Mouse (Mus musculus): Measurements from ENCODE around the gene Lrmda.

Gene Lrmda

DNA sequence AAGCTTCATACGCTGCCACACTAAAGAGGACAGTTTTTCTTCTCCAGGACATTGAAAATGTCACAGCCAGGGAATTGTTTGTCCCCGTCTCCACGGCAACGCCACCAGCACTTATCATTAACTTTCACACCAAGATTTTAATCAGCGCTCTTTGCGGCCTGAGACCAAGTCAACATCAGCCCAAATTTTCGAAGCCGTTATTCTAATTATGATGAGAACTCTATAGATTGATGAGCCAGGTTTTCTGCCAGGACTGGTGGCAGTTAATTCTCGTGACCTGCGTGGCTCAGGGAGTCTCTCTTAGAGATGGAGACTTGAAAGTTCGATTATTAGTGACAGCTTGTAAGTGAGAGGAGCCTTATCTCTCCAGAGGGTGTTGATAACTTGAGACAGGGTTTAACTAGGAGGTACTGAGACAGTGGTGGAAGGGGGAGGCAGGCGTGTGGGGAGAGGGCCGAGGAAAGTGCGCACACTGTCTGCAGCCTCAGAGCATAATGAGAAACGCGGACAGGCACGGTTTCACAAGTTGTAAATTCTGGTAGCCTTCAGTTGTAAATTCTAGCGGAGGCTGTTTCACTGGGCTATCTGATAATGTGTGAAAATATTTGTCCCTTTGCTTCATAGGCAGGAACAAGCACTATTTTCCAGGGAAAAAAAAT, 421.0 kb downstream of the Lrmda start:
- no peak for DNase-seq

DNA sequence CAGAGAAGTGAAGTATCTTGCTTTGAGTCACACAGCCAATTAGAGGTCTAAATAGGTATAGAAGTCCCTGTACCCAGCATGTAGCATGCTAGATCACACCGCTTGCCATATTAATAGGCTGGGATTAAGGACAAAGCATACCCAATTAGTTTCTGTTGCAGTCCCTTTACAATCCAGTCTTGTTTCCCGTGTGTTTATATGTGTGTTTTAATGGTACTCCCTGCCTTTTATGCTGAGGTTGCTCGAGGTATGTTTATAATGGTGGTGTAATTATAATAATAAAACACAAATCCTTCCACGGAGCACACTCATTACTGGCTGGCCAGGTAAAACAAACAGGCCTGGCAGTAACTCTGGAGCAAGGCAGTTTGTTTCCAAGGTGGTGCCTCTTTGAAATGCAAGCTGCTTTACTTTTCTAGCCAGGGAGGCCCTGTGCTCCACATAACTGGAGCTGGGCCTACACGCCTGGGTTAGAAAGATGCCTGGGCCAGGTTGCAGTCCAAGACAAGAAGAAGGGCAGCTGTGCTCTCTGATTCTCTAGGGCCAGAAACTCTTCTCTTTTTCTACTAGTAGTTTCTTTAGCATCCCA, 422.4 kb downstream of the Lrmda start:
- no peak for DNase-seq

DNA sequence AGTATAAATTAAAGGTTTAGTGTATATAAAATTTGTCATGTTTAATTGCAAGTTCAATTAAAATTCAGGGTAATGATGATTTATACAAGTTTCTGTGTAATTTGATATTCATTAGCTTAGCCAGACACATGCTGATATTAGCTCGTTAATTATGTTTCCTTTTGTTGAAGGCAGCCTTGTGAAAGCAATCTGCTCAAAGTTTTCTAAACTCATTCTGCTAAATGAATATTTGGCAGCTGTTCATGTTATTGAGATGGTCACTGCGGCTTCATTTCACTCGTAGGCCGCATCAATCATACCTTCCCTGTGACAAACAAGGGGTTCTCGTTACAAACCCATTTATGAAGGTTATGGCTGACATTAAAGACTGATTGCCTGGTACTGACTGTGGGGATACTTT, 423.2 kb downstream of the Lrmda start:
- no peak for DNase-seq

DNA sequence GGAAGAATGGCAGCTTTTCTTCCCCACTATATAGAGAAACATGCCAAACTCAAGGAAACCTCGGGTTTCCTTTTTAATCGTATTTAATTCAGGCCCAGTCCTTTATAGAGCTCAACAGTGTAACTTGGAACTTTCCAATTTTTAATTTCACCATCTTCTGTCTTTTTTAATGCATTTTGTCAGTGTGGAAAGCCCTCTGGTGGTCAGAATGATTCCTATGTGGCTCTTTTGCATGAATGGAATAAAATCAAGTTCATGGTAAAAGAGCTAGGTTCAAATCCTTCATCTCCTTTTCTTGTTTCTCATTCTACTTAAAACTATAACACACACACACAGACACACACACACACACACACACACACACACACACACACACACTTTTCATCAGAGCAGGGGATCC, 425.0 kb downstream of the Lrmda start:
- no peak for DNase-seq

DNA sequence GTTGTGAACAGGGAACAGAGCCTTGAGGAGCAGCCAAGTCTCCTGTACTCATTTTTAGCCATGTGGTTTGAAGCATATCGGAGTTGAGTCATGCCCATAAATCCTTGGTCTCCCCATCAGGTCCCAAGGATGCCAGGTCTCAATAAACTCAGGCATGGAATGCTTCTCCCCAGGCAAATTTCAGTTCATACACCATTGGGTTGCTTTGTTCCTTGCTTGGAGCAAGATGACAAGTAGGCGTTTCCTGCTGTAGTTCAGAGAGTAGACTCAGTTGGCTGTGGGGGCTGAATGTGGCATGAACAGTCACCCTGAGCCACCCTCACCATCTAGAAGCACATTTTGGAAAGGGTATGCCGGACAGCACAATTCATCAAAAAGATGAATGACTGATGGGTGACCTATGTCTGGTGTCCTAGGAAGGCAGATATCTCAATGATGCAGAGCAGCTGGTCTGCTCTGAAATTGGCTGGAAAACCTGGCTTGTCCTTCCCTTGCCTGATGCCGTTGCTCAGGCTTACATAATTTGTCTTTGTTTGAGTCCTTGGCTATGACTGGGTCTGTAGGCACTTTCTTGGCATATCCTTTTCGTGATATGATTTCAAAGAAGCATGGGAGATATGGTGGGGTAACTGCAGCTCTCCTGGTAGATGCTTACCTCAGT, 425.8 kb downstream of the Lrmda start:
- peak; percentile 6 for DNase-seq

DNA sequence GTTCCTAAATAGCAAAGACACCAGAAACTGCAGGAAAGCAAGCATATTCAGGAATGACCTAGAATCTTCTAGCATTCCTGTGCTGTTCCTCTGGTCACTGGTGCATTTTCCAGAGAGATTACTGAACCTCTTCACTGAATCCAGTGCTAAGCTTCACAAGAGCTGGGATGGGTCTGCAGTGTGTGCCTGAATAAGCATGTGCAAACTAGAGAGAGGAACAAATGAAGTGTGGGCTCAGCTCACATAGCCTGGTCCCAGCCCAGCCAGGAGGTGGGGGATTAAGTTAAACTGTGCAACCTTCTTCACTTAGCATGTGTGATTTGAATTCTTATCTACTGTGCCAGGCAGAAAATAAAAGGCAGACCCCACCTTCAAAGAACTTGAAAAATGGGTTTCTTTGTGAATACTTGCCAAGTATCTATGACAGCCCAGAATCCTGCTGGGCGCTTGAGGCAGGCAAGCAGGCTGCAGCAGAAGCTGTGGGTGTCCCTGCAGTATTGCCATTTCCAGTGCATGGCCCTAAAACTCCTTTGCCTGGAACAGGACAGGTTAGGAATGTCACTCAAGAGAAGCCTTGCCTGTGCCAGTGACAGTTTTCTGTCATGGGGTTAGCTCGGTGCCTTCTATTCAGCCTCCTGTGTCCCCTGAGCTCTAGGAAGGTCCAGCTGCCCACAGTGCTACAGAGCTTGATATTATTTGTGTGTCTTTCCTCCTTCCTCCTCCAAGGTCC, 426.5 kb downstream of the Lrmda start:
- no peak for DNase-seq

DNA sequence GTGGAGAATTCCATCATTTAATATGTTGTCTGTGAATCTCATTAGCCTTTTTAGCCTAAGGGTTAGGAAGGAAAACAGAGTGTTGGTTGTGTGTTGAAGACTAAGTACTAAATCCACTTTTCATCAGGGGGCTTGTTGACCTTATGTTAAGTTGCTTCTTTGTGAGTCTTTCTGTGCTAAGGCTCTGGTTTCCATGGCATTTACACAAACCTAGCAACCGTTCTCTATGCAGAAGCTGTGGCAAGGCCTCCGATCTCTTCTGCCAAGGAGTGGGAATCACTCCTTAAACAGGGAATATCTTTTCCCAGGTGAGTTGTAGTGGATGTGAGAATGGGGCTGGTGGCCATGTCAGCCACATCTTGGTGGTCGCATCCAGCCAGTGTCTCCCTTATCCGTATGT, 432.1 kb downstream of the Lrmda start:
- DNase-seq: no peak

DNA sequence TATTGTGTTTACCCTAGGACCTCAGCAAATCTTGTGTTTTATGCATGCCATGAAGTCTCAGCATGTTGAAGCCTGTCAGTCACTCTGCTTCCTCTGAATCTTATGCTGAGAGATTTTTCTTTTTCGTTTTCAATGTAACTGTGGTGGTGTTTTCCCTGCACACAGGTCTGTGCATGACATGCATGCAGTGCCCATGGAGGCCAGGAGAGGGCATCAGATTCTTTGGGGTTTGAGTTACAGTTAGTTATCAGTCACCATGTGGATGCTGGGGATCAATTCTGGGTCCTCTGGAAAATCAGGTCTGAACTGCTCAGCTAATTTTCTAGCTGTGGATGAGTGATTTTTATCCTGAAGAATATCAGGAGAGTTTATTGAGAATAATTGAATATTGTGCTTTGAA, 444.8 kb downstream of the Lrmda start:
- no peak for DNase-seq

DNA sequence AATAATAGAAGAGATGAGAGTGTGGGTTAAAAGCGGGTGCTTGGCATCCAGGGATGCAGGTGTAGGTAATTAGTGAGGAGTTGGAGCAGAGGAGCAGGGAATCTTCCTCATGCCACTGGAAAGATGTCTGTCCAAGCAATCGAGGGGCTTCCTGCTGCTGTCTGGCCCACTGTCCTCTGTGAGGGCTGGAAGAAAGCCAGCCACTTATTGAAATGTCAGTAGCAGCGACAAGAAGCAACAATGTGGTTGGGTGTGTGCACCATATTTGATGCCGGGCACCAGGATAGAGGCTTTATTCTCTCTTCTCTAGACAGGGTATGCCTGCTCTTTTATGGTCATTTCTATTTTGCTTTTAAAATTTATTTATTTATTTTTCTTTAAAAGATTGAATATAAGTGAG, 451.5 kb downstream of the Lrmda start:
- DNase-seq: no peak

DNA sequence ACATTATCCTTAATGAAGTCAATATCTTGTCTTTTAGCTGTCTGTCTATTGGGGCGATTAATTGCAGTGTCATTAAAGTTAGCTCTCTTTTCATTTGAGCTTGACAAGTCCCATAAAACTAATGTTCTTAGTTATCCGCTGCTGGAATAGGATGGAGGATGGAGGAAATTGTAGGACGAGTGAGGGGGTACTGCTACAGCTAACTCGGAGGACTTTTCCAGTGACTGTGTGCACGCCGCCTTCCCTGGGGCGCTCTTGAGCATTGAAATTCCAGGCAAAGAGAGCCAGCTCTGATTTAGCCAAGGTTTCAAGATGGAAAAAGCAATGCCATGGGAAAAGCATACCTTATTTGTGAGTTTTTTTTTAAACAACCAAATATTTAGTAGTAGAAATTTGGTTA, 453.9 kb downstream of the Lrmda start:
- DNase-seq: no peak

DNA sequence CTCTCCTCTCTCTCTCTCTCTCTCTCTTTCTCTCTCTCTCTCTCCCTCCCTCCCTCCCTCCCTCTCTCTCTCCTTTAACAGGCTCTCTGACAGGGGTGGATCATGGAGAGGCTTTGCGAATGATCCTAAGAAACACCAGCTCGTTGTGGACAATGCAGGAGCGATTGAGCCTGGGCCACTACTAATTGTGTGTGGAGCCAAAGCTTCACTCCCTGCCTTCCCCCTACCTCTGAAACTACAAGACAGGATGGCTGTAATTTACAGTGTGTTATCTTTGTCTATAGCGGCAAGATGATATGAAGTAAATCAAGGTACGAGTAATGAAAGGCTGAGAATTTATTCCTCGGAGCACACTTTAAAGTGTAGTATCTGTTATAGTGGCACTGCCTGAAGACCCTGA, 454.5 kb downstream of the Lrmda start:
- DNase-seq: no peak

DNA sequence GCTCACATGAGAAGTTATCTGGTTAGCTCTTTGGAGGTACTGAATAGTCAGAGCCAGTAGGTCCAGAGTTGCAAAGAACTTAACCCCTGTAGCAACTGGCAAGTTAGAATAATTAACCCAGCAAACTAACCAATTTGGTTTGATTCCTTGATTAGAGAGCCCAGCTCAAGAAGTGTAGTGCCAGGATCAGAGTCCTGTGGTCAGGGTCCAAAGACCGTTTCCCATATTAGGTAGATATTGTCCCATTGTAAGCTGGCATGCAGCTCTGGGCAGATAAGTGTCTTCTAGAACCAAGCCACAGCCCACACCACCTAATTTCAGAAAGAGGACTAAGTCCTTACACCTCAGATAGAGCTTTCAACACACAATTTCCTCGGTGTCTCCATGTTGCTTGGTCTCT, 473.8 kb downstream of the Lrmda start:
- DNase-seq: no peak

DNA sequence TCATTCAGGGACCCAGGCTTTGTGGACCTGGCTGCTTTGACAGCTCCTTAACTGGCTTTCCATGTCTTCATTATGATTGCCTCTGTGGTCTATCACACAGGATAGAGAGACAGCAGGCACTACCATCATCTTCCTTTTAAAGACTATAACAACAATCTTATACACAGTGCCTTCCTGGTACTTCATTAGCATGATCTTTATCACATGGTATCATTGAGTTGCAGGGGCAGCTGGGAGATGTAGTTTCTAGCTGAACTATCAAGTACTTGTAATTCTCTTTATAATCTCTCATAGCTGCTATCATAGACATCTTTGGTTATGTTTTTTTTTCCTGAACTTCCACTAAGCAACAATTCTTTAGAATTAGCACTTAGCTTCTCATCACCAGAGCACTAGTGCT, 474.8 kb downstream of the Lrmda start:
- no peak for DNase-seq

DNA sequence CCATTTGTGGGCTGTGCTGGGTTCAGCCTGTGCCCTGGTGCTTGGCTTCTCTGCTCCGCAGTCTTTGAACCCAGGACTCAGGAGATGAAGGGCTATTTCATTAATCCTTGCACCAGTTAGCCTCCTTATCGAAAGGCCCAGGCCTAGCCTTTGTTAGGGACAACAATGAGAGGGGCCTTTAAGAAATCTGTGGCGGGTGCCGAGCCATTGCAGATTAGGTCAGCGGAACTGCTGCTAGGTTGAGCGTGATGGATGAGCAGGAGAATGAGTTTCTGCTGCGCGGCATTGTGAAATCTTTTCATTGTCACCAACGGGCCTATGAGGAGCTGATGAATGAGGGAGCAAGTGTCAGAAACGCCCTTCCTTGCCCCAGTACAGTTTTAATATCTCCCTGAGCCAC, 475.4 kb downstream of the Lrmda start:
- DNase-seq: no peak

DNA sequence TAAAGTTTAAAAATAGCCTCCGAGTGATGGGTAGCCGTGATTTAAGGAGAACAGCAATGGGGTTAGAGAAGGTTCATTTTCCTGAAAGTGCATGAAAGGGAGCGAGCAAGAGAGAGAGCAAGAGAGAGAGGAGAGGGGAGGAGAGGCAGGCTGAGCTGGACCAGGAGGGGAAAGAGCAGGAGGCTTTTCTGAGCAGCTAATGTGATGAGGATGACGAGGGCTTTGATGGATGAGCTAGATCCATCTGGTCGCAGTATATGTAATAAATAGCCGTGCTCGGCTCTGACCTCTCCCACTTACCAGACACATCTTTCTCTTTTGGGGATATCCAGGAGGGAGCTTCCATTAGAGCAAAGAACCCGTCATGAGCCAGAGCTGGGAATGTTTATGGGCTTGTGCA, 475.8 kb downstream of the Lrmda start:
- no peak for DNase-seq

DNA sequence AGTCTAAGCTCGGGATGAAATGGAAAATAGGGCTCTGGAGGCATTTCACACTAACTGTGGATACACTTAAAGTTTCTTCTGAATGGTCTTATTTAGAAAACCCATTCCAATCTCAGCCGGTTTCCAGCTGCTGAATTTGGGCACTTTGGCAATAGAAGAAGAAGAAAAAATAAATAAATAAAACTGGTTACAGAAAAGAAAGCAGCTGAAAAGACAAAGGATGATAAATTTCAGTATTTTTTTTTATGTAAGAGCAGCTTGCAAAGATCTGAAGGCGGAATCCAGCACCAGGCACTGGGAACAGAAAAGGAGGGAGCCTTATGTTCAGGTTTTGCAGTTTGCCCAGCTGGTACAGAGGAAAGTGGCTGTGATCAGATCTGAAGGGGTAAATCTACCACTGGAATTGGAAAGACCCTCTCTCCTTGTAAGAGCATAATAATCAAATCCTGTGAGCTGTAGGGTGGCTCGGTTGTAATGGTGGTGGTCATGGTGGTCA, 478.2 kb downstream of the Lrmda start:
- no peak for DNase-seq

DNA sequence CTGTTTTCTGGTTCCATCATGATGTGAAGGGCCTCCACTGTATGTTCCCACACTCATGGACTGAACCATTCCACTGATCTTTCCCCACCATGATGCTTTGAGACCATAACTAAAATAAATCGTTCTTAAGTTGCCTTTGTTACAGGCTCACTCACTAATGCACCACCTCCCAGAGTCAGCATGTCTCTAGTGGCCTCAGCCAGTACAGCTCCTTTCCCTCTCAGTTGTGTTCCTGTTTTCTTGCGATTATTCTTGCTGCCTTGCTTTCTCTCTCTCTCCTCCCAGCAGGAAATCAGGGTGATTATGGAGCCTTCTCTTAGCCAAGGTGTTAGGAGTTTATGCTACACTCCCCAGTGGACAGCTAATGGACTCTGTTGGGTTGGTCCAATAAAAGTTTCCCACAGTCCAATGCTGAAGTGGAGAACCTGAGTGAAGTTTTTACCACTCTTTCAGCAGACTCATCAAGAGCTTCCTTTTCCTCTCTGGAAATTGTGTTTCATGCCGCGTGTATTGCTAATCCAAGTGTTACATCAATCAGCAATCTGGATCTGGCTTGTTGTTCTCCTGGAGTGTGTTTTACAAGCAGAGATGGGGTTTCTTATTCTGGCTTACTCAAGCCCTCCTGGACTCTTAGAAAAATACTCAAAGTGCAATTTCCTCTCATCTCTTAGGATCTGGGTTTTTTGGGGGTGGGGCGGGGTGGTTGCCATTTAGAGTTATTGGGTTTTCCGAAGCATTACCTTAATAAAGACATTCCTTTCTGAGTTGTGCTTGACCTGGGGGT, 490.4 kb downstream of the Lrmda start:
- no peak for DNase-seq

DNA sequence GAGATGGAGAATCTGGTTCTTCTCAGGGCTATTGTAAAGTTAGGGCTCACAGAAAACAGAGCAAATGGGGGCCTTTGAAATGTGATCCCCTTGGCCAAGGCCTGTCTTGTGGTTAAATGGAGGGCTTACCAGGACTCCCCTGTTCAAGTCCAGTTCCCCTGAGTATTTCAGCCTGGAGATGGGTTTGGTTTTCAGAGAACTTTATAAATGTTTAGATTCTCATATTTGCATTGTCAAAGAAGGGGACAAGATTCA, 490.9 kb downstream of the Lrmda start:
- no peak for DNase-seq

DNA sequence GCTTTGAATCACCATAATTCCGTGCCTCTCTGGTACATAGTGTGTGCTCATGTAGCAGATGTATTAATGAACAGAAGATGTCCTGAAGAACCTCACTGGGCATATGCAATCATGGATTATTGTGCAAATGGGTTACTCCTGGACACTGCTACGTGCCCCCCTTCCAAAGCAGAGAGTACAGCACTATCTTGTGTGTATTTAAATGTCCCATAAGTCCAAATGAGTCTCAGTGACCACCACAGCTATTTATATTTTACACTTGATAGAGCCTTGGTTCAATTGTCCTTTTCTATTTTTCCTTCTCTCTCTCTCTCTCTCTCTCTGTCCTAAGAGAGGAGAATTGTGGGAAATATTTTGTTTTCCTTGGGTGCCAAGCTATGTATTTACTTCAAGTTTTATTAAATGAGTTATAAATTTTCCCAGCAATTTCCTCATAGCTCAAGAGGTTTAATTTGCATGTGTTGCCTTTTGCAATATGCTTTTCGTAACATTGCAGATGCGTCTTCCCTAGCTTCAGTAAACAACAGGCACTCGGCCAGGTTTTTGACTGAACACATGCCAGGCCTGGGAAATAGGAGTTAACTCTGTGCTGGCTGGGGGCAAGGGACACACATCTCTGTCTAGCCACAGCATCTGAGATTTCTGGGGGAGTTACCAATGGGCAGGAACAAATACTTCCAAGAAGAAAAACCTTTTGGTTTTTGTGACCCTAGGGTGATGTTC, 495.0 kb downstream of the Lrmda start:
- no peak for DNase-seq

DNA sequence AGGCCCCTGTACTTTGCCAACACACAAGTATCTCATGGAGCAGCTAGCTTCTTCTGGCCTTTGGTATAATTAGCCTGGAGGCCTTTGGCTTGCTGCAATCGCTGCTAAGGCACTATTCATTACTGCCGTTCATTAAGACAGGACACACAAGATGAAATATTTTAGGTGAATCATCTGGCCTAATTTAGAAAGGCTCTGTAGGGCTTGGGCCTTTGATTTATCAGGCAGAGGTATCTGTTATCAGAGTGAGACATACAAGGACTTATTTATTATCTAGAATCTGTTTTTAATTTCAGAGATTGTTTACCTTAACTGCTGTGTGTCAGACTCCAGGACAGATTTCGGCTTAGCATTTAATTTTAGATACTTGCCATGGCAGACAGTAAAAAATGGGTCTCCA, 511.2 kb downstream of the Lrmda start:
- DNase-seq: no peak

DNA sequence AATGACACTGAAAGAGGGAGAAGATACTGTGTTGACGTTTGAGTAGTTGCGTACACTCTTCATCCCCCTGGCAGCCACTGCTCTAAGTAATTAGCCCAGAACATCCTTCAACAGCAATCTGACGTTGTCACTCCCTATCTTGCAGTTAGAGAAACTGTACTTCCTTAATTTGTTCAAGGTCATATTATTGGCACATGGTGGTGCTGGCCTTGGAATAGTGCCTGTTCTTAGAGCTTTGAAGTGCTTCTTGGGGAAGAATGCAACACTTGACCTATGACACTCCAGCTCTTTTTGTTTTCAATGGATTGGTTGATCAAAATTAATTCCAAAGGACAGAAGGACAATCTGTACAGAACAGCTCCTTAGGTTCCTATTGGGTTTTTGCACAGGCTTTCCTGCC, 514.0 kb downstream of the Lrmda start:
- no peak for DNase-seq

DNA sequence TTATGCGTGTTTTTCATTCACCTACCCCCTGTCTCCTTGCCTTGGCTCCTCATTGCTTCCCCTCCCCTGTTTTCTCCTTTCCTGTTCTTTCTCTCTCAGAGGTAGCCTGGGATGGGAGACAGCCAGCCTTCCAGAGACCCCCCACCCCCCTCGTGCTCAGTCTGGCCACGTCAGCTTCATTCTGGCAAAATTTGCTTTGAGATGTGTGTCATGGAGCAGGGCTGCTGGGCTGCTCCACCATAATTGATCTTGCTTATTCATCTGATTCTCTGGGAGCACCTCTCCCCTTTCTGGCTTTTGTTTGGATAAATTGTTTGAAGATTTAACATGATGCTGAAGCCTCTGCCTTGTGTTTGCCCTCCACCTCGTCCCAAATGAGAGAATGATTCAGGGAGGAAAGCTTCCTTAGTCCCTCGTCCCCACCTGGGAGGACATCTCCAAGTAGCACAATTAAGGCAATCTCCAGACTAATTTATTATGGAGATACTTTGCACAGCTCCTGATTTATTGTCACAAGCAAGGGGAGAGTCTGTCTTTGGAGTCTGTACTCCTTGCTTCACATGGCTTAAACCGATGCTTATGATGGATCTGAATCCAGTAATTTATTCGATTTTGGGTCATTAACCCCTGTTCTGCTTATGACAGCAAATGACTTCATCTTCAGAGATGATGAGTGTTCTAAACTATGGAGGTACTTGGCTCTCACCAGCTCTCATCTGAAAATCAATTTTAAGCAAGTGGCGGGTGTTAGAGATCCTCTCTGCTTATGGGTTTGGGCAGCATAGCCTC, 526.6 kb downstream of the Lrmda start:
- no peak for DNase-seq
